Mouse (Mus musculus) hindbrain, embryonic 15.5 days (tissue): ENCODE results near the gene Pdgfd. TPM values are rescaled to one million over a fixed set of nuclear protein-coding genes. Genes with fewer than 3 reads are reported as not detected.
"Not testable (repeated sequence)": the region's sequence is repeated elsewhere in the genome, so short reads cannot be mapped to it uniquely, and the experiment has no call there.

Source experiments
- ATAC-seq: fragments of 200-750 bp; cut with Nextera tagmentation; 2 replicates; pipeline ENCODE4 v1.8.0; 2017; ENCODE audit warnings: low read depth, moderate number of reproducible peaks, moderate TSS enrichment; ENCODE audit not compliant: low FRiP score
- H3K27ac ChIP-seq: fragments of 300-500 bp; sonication (generic); replicated peaks from 2 replicates; pipeline ENCODE4 v1.5.1; 2015; ENCODE audit warnings: mild to moderate bottlenecking, inconsistent platforms
- H3K27me3 ChIP-seq: fragments of 300-500 bp; sonication (generic); 2 replicates; pipeline ENCODE4 v1.6.1; 2015; ENCODE audit warnings: control low read depth, inconsistent platforms
- H3K36me3 ChIP-seq: fragments of 300-500 bp; sonication (generic); 2 replicates; pipeline ENCODE4 v1.6.1; 2015; ENCODE audit warnings: control low read depth, inconsistent platforms
- H3K4me1 ChIP-seq: fragments of 300-500 bp; sonication (generic); replicated peaks from 2 replicates; pipeline ENCODE4 v1.6.1; 2015; ENCODE audit warnings: control low read depth, inconsistent platforms
- H3K4me2 ChIP-seq: fragments of 300-500 bp; sonication (generic); 2 replicates; pipeline ENCODE4 v1.6.1; 2015; ENCODE audit warnings: moderate library complexity, mild to moderate bottlenecking, inconsistent platforms
- H3K4me3 ChIP-seq: fragments of 300-500 bp; sonication (generic); 2 replicates; pipeline ENCODE4 v1.5.1; 2015; ENCODE audit warnings: mild to moderate bottlenecking, inconsistent platforms
- H3K9ac ChIP-seq: fragments of 300-500 bp; sonication (generic); 2 replicates; pipeline ENCODE4 v1.6.1; 2015; ENCODE audit warnings: inconsistent platforms
- H3K9me3 ChIP-seq: fragments of 300-500 bp; sonication (generic); 2 replicates; pipeline ENCODE4 v1.6.1; 2016; ENCODE audit warnings: control low read depth, inconsistent platforms
- WGBS: fragments of 180-500 bp; shearing (Covaris S2); methylation state at CpG from one replicate; pipeline ENCODE4 v1.1.7; 2015; 5-methylcytosine and 5-hydroxymethylcytosine counted together
- polyA plus RNA-seq: library from polyadenylated mRNA; unstranded; fragments of >200 nt; fragmentation: Nextera tagmentation; extraction: Ambion mirVana; gene quantifications from 2 replicates; pipeline ENCODE4 v1.2.1, GENCODE M21; 2015

The Pdgfd gene
- 4.2 and 4.7 TPM in 2 replicates for polyA plus RNA-seq

DNA sequence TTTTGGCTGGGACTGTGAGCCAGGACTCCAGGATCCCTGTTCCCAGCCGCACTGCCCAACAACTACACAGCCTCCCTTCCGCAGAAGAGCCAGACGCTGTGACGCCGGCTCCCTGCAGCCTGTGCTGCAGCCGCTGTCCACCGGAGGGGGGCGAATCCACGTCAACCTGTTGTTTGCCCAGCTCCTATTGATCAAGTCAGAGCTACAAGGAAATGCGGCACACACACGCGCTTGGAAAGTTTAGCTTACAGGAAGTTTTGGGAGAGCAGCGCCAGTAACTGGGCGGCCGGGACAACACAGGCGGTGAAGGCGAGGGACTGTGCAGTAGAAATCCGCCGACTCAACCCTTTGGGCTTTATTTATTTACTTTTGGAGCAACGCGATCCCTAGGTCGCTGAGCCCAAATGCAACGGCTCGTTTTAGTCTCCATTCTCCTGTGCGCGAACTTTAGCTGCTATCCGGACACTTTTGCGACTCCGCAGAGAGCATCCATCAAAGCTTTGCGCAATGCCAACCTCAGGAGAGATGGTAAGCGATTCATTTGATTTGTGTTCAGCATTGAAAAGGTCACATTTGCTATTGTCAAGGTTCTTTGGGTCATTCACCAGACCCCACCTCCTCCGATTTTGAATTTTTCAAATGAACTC lies at the start of gene Pdgfd:
TSS of gene Pdgfd (plus strand) at position 194 of the 647 bp plus-strand sequence.
- Histone ChIP-seq H3K27me3 (no peaks in the 10 kb centered on the region), H3K4me2 (peak within 1 kb of the TSS; percentile 73), H3K36me3 (no peaks in the 10 kb centered on the region), H3K4me3 (peak within 1 kb of the TSS; percentile 41), H3K9ac (peak within 1 kb of the TSS; percentile 27; the same call in 1 of the 2 replicates), H3K27ac (no peak within 1 kb of the TSS), H3K4me1 (peaks cover 7% of the 10 kb centered on the region), H3K9me3 (no peaks in the 10 kb centered on the region)
- ATAC-seq = peak; percentile 90
- 2% methylated on average over 32 of the region's 32 CpGs for WGBS

GRCm38 (mm10) chr9:6169038-6169431 lies 651 bp downstream of the Pdgfd start:
- ATAC-seq = no peak
- Histone ChIP-seq H3K27ac (no peak overlapping the region), H3K27me3 (no peaks in the 10 kb centered on the region), H3K36me3 (no peaks in the 10 kb centered on the region), H3K9ac (no peak overlapping the region), H3K4me1 (peaks cover 7% of the 10 kb centered on the region), H3K9me3 (no peaks in the 10 kb centered on the region), H3K4me3 (peak overlapping the region; percentile 41), H3K4me2 (peak overlapping the region; percentile 73)
- 49% methylated on average over 3 of the region's 3 CpGs for WGBS

DNA sequence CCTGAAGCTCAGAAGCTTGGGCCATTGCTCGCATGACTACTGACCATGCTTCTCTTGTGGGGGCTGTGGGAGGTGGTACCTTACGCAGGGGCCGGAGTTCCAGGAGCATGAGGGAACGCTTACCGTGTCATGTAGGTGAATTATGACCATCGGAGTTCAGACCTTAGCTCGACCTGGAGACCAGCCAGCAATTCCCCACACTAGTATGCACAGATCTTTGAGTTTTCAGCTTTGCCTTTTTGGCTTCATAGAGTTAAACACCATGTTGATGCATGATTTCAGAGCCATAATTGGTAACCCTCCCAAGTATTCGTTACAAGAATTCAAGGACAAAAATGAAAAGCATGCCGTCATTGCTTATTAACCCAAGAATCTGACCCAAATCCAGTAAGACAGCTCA lies 2.6 kb downstream of the Pdgfd start:
- peaks cover 7% of the 10 kb centered on the region for H3K4me1 ChIP-seq
- no peak overlapping the region for H3K9ac ChIP-seq
- H3K4me3 ChIP-seq = no peak overlapping the region
- WGBS = 87% methylated on average over 9 of the region's 9 CpGs
- H3K4me2 ChIP-seq = no peak overlapping the region
- no peak for ATAC-seq
- no peaks in the 10 kb centered on the region for H3K36me3 ChIP-seq
- H3K27me3 ChIP-seq = no peaks in the 10 kb centered on the region
- no peak overlapping the region for H3K27ac ChIP-seq
- no peaks in the 10 kb centered on the region for H3K9me3 ChIP-seq

DNA sequence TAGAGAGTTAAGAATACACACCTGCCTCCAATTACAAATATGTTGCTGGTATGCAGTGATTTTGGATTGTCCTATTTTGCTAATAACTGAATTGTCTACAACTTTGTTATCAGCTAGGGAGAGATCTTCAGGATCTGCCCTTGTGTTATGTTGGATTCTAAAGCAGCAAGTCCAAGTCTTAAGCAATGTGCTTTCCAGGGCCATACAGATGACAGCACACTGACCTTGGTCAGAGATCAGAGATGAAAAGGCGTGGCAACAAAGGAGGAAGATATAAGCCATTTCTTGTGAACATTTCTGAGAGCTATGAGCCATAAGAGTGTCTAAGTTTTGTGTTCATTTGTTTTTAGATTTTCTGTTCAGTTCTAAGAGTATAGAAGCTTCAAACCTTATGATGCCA lies 4.9 kb downstream of the Pdgfd start:
- H3K27me3 ChIP-seq = no peaks in the 10 kb centered on the region
- ATAC-seq = no peak
- H3K4me1 ChIP-seq = peaks cover 6% of the 10 kb centered on the region
- no peak overlapping the region for H3K4me3 ChIP-seq
- no peak overlapping the region for H3K4me2 ChIP-seq
- H3K27ac ChIP-seq = no peak overlapping the region
- 81% methylated on average over 1 of the region's 1 CpGs for WGBS
- no peak overlapping the region for H3K9ac ChIP-seq
- no peaks in the 10 kb centered on the region for H3K36me3 ChIP-seq
- H3K9me3 ChIP-seq = no peaks in the 10 kb centered on the region

DNA sequence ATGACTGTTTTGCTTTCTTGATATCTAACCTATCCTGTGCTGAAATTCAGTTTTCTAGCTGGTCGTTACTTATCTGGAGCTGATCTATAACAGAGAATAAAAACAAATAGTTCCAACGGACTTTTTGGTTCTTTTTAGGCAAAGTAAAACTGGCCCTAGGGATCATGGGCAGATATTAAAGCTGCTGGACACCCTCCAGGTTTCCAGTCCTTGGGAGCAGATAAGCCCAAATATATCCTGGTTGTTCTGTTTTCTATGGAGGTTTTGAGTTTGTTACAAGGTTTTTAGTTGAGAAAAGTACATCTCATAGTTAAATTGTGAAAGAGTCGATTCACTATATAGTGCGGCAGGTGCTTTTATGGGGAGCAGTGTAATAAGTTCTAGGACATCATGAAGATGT lies 7.3 kb downstream of the Pdgfd start:
- no peak overlapping the region for H3K4me2 ChIP-seq
- H3K9ac ChIP-seq = no peak overlapping the region
- H3K4me3 ChIP-seq = no peak overlapping the region
- no peak overlapping the region for H3K27ac ChIP-seq
- 91% methylated on average over 4 of the region's 4 CpGs for WGBS
- no peaks in the 10 kb centered on the region for H3K27me3 ChIP-seq
- no peak for ATAC-seq
- no peaks in the 10 kb centered on the region for H3K4me1 ChIP-seq
- no peaks in the 10 kb centered on the region for H3K36me3 ChIP-seq
- no peaks in the 10 kb centered on the region for H3K9me3 ChIP-seq

GRCm38 (mm10) chr9:6182307-6182923 lies 14.0 kb downstream of the Pdgfd start:
- ATAC-seq = no peak
- WGBS = 88% methylated on average over 3 of the region's 3 CpGs
- Histone ChIP-seq H3K27ac (no peak overlapping the region), H3K4me1 (no peaks in the 10 kb centered on the region), H3K9me3 (no peaks in the 10 kb centered on the region), H3K36me3 (no peaks in the 10 kb centered on the region), H3K4me2 (no peak overlapping the region), H3K27me3 (no peaks in the 10 kb centered on the region), H3K9ac (no peak overlapping the region), H3K4me3 (no peak overlapping the region)

- Histone ChIP-seq H3K9ac (no peak overlapping the region), H3K4me2 (no peak overlapping the region), H3K27ac (no peak overlapping the region), H3K9me3 (no peaks in the 10 kb centered on the region), H3K4me3 (no peak overlapping the region), H3K4me1 (no peaks in the 10 kb centered on the region), H3K36me3 (no peaks in the 10 kb centered on the region), H3K27me3 (no peaks in the 10 kb centered on the region)
- no peak for ATAC-seq
- WGBS = 15% methylated on average over 3 of the region's 3 CpGs
Observed at GRCm38 (mm10) chr9:6187955-6188354, 19.6 kb downstream of the Pdgfd start.

DNA sequence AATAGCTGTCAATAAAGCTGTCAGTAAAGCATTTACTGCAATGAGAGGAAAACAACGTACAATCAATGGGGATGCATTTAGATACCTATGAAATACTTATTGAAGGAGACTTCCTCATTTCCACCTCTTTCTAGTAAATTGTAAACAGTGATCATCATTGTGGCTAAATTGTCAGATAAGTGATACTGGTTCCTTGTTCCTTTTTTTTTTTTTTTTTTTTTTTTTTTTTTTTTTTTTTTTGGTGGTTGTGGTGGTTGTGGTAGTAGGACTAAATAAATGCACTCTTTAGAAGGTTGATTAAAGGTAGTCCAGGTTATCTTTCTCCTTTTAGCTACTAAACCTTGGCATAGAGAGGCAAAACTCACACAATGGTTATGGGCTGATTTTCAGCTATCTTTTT lies 25.0 kb downstream of the Pdgfd start:
- H3K4me2 ChIP-seq = no peak overlapping the region
- no peak for ATAC-seq
- no peaks in the 10 kb centered on the region for H3K4me1 ChIP-seq
- H3K27me3 ChIP-seq = no peaks in the 10 kb centered on the region
- H3K9ac ChIP-seq = no peak overlapping the region
- no peaks in the 10 kb centered on the region for H3K9me3 ChIP-seq
- H3K36me3 ChIP-seq = no peaks in the 10 kb centered on the region
- WGBS = 44% methylated on average over 1 of the region's 1 CpGs
- H3K4me3 ChIP-seq = no peak overlapping the region
- H3K27ac ChIP-seq = no peak overlapping the region

GRCm38 (mm10) chr9:6212862-6213261 lies 44.5 kb downstream of the Pdgfd start:
- ATAC-seq = no peak

GRCm38 (mm10) chr9:6217505-6217904 lies 49.1 kb downstream of the Pdgfd start:
- Histone ChIP-seq H3K9ac (no peak overlapping the region), H3K4me1 (no peaks in the 10 kb centered on the region), H3K4me3 (no peak overlapping the region), H3K4me2 (no peak overlapping the region), H3K36me3 (no peaks in the 10 kb centered on the region), H3K27ac (no peak overlapping the region), H3K9me3 (no peaks in the 10 kb centered on the region), H3K27me3 (no peaks in the 10 kb centered on the region)
- 59% methylated on average over 1 of the region's 1 CpGs for WGBS
- ATAC-seq = no peak

More at GRCm38 (mm10) chr9:6212862-6213261, 44.5 kb downstream of the Pdgfd start:
- H3K27ac ChIP-seq = no peak overlapping the region
- H3K36me3 ChIP-seq = no peaks in the 10 kb centered on the region
- no peak overlapping the region for H3K9ac ChIP-seq
- H3K27me3 ChIP-seq = no peaks in the 10 kb centered on the region
- H3K4me1 ChIP-seq = no peaks in the 10 kb centered on the region
- no peak overlapping the region for H3K4me2 ChIP-seq
- H3K9me3 ChIP-seq = no peaks in the 10 kb centered on the region
- no peak overlapping the region for H3K4me3 ChIP-seq
- 76% methylated on average over 5 of the region's 5 CpGs for whole genome bisulfite sequencing

GRCm38 (mm10) chr9:6235982-6236381 lies 67.6 kb downstream of the Pdgfd start:
- H3K27ac ChIP-seq, H3K27me3 ChIP-seq, H3K9ac ChIP-seq, H3K9me3 ChIP-seq, H3K36me3 ChIP-seq, ATAC-seq, H3K4me1 ChIP-seq, H3K4me2 ChIP-seq, H3K4me3 ChIP-seq: not testable (repeated sequence)
- WGBS = 95% methylated on average over 1 of the region's 1 CpGs

GRCm38 (mm10) chr9:6250320-6250719 lies 81.9 kb downstream of the Pdgfd start:
- peaks cover 3% of the 10 kb centered on the region; the same call in 1 of the 2 replicates for H3K4me1 ChIP-seq
- H3K36me3 ChIP-seq = no peaks in the 10 kb centered on the region
- H3K27me3 ChIP-seq = no peaks in the 10 kb centered on the region
- no peak overlapping the region for H3K4me2 ChIP-seq
- no peak overlapping the region for H3K27ac ChIP-seq
- H3K4me3 ChIP-seq = no peak overlapping the region
- ATAC-seq = peak; percentile 66; the same call in 1 of the 2 replicates
- H3K9me3 ChIP-seq = no peaks in the 10 kb centered on the region
- no peak overlapping the region for H3K9ac ChIP-seq
- WGBS = 53% methylated on average over 1 of the region's 1 CpGs
